Mouse (Mus musculus) G1E (cell line): ENCODE measurements around the gene Sele. TPM values are rescaled to one million over a fixed set of nuclear protein-coding genes. Genes with fewer than 3 reads are reported as not detected.

Experiments
- ATAC-seq: 2 replicates; pipeline ENCODE4 v1.8.0; 2016; ENCODE audit warnings: mild to moderate bottlenecking; ENCODE audit not compliant: insufficient number of reproducible peaks, poor library complexity, low FRiP score, severe bottlenecking; ENCODE audit errors: extremely low read depth
- DNase-seq: peaks from one replicate; pipeline ENCODE4 v3.0.0; 2012; ENCODE audit warnings: low spot score
- H3K27me3 ChIP-seq: 2 replicates; pipeline ENCODE4 v1.6.1; 2012; ENCODE audit warnings: mild to moderate bottlenecking, low read length, inconsistent platforms; ENCODE audit not compliant: insufficient read depth
- H3K36me3 ChIP-seq: replicated peaks from 2 replicates; pipeline ENCODE3; 2012; ENCODE audit warnings: mild to moderate bottlenecking, inconsistent platforms
- H3K4me1 ChIP-seq: 2 replicates; pipeline ENCODE4 v1.6.1; 2012; ENCODE audit warnings: low read depth, low read length, inconsistent platforms, mixed read lengths; ENCODE audit not compliant: insufficient read depth
- H3K4me3 ChIP-seq: 2 replicates; pipeline ENCODE4 v1.5.1; 2012; ENCODE audit warnings: low read depth, mild to moderate bottlenecking, inconsistent platforms, low read length, moderate library complexity, mixed read lengths
- H3K9me3 ChIP-seq: replicated peaks from 2 replicates; pipeline ENCODE4 v1.6.1; 2012; ENCODE audit warnings: inconsistent platforms
- CTCF ChIP-seq: IDR thresholded peaks from 2 replicates; pipeline ENCODE4 v1.5.1; 2012; ENCODE audit warnings: low read depth, low read length, inconsistent platforms, mixed read lengths
- GATA1 ChIP-seq: IDR thresholded peaks from 2 replicates; pipeline ENCODE4 v1.6.1; 2012; ENCODE audit warnings: borderline replicate concordance, low read length, inconsistent platforms, mixed read lengths
- GATA2 ChIP-seq: IDR thresholded peaks from 2 replicates; pipeline ENCODE4 v1.6.1; 2012; ENCODE audit warnings: low read depth, low read length, inconsistent platforms, borderline replicate concordance
- POLR2AphosphoS5 ChIP-seq: IDR thresholded peaks from 2 replicates; pipeline ENCODE4 v1.6.1; 2012; ENCODE audit warnings: low read depth, low read length, inconsistent platforms; ENCODE audit not compliant: insufficient replicate concordance
- TAL1 ChIP-seq: conservative IDR thresholded peaks from 2 replicates; pipeline ENCODE4 v1.6.1; 2012; ENCODE audit warnings: low read depth, low read length, inconsistent platforms, mixed read lengths
- polyA plus RNA-seq: library from polyadenylated mRNA; stranded (reverse); fragments of >175 nt; gene quantifications from 2 replicates; pipeline ENCODE4 v1.2.3, GENCODE M21; 2012
- total RNA-seq, 2 experiments: library from RNA; stranded (forward) in 1 of 2; stranded (reverse) in 1 of 2; fragments of 200-1000 nt in 1 of 2; fragments of >200 nt in 1 of 2; fragmentation: Nextera tagmentation in 1 of 2; gene quantifications; 2 replicates each; pipeline ENCODE4 v1.2.3; 2014 to 2017

Gene Sele
- total RNA-seq (2014; fragmentation: Nextera tagmentation), result not detected in 2 replicates
- 0.05 TPM in 1 of 2 replicates, not detected in the other for total RNA-seq (2017)
- not detected in 2 replicates for polyA plus RNA-seq

DNA sequence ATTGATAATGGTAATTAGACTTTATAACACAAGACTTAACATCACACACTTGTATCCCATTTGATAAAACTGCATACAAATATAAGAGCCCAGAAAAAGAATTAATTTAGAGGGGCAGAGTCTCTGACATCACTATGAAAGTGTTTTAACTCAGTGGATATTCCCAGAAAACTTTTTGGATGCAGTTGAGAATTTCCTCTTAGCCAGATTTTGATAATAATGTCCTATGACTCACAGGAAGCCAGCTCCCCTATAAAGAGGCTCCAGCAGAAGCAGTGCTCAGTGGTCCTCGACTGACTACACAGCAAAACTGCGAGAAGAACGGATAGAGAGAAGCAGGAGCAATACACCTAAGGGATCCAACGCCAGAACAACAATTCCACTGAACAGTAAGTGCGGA is at the start of gene Sele:
Gene Sele, plus strand, starts transcription at position 301 of the 400 bp plus-strand sequence.
- Histone ChIP-seq H3K4me1 (no peaks in the 10 kb centered on the region), H3K36me3 (no peaks in the 10 kb centered on the region), H3K27me3 (no peaks in the 10 kb centered on the region), H3K9me3 (no peaks in the 10 kb centered on the region), H3K4me3 (no peak within 1 kb of the TSS)
- TF ChIP-seq CTCF (no peak), GATA2 (no peak), POLR2AphosphoS5 (no peak)
- DNase-seq (no peak), ATAC-seq (no peak)

DNA sequence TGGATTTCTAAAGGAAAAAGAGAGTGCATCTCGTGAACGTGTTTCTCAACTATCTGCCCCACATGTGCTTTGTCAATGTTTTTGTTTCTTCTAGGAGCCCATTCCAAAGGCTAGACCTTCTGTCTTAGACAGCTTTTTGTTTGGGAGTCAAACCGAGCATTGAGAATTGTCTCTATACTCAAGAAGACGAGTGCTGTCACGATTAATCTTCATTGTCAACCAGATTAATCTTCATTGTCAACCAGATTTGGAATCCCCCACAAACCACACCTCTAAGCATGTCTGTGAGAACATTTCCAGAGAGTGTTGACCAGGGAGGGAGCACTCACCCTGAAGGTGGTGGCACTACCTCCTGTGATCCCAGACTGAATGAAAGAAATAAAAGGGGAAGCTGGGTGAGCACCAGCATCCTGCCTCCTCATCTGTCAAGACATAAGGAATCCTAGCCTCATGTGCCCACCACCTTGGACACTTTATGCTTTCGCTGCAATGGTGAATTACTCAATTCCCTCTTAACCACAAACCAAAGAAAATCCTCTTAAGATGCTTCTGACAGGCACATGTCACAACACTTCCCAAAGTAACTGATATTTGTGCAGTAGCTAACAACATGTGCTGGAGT is 46.1 kb upstream of the Sele start:
- no peak overlapping the region for H3K4me3 ChIP-seq
- DNase-seq, result no peak
- TF ChIP-seq CTCF (no peak), POLR2AphosphoS5 (no peak), GATA2 (no peak), GATA1 (no peak), TAL1 (no peak)
- no peaks in the 10 kb centered on the region for H3K9me3 ChIP-seq
- H3K4me1 ChIP-seq, result no peaks in the 10 kb centered on the region; the same call in 1 of the 2 replicates
- ATAC-seq, result no peak
- peaks cover 14% of the 10 kb centered on the region; the same call in 1 of the 2 replicates for H3K27me3 ChIP-seq
- peaks cover 6% of the 10 kb centered on the region for H3K36me3 ChIP-seq

DNA sequence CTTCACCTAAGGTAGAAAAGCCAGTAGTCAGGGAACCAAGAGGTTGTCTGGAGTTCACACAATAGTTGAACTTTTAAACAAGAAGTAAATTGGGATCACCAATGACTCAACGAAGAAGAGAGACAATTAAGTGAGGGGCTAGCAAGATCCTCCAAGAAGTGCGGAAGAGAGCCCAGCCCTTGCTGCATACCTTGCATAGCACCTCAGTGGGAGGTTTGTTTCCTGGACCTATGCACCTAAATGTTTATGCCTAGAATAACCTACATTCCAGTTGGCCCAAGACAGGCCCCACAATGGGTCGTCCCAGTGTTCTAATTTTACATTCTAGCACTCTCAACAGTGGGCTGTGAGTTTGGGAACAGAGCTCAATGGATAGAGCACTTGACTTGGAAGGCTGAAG is 43.7 kb upstream of the Sele start:
- Histone ChIP-seq H3K4me1 (no peaks in the 10 kb centered on the region; the same call in 1 of the 2 replicates), H3K36me3 (no peaks in the 10 kb centered on the region), H3K4me3 (no peak overlapping the region), H3K9me3 (no peaks in the 10 kb centered on the region), H3K27me3 (peaks cover 14% of the 10 kb centered on the region; the same call in 1 of the 2 replicates)
- ATAC-seq, result no peak
- no peak for TF ChIP-seq CTCF
- no peak for TF ChIP-seq GATA2
- TF ChIP-seq GATA1, result no peak
- DNase-seq, result no peak

DNA sequence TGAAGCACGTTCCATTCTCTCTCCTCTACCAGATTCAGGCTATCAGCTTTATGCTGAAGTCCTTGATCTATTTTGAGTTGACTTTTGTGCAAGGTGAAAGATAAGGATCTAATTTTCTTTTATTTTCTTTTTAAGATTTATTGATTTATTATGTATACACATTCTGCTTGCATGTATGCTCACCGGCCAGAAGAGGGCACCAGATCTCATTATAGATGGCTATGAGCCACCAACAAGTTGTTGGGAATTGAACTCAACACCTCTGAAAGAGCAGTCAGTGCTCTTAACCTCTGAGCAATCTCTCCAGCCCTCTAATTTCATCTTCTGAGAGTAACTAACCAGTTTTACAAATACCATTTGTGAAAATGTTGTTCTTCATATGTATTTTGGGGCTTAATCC is 38.8 kb upstream of the Sele start:
- no peak overlapping the region for H3K4me3 ChIP-seq
- H3K36me3 ChIP-seq, result no peaks in the 10 kb centered on the region
- no peak for ATAC-seq
- H3K27me3 ChIP-seq, result peaks cover 12% of the 10 kb centered on the region
- no peak for DNase-seq
- TF ChIP-seq GATA2 (no peak), CTCF (0 out of 2 replicates have a peak, but pooled peaks have one; percentile 12)
- no peaks in the 10 kb centered on the region for H3K4me1 ChIP-seq
- no peaks in the 10 kb centered on the region for H3K9me3 ChIP-seq

DNA sequence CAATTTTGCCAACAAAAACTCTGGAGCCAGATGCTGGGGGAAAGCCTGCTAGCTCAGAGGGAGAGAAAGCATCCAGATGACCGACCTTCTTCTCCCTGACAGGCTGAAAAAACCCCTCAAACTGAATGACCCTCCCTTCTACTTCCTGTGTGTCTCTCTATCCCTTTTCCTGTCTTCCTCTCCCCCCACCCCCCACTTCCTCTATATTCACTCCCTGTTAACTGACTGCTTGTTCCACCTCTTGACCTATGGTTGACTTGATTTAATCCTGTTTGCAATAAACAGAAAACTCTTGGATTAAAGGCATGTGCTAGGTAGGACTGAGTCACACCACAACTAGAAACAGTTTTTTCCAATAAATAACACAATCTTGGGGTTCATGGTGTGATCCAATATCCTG is 33.4 kb upstream of the Sele start:
- DNase-seq (no peak), ATAC-seq (no peak)
- no peak for TF ChIP-seq CTCF
- TF ChIP-seq TAL1, result no peak
- no peak for TF ChIP-seq GATA2
- no peak for TF ChIP-seq GATA1
- no peak for TF ChIP-seq POLR2AphosphoS5
- H3K4me1 ChIP-seq, result no peaks in the 10 kb centered on the region
- no peaks in the 10 kb centered on the region for H3K36me3 ChIP-seq
- peaks cover 10% of the 10 kb centered on the region for H3K27me3 ChIP-seq
- H3K4me3 ChIP-seq, result no peak overlapping the region
- no peaks in the 10 kb centered on the region for H3K9me3 ChIP-seq

DNA sequence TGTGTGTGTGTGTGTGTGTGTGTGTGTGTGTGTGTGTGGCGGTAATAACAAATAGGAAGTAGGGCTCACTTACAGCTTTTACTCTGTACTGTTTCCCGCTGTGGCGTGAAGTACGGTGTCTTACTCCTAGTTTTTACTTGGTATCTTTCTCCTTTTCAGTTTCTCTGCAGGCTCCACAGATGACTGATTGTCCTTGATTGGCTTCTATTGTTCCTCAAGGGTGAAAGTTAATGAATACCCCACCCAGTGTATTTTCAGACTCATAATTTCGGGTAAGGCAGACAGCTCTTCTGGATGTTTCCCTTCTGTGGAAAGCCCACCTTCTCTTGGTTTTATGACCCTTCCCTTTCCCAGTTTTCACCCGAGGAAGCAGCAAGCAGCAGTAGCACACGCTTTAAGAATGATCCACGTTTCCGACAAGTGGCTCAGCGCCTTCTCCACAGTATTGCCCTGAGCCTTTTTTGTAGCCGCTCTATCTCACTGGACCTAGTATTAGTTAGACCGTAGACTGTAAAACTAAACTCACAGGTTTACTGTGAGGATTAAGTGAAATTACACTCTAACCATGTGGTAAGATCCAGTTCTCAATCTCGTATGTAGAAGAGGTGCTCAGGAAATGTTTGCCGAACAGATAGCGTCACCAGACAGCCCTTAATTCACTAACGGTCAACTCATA is 29.7 kb upstream of the Sele start:
- Histone ChIP-seq H3K27me3 (peaks cover 4% of the 10 kb centered on the region; the same call in 1 of the 2 replicates), H3K36me3 (no peaks in the 10 kb centered on the region), H3K4me3 (no peak overlapping the region), H3K4me1 (no peaks in the 10 kb centered on the region), H3K9me3 (no peaks in the 10 kb centered on the region)
- ATAC-seq (no peak), DNase-seq (no peak)
- TF ChIP-seq POLR2AphosphoS5 (no peak), GATA2 (no peak)
